Mouse (Mus musculus): ENCODE results near the gene Tcte3. TPM values are rescaled to one million over a fixed set of nuclear protein-coding genes. Genes with fewer than 3 reads are reported as not detected.
"Not testable (repeated sequence)": the region's sequence is repeated elsewhere in the genome, so short reads cannot be mapped to it uniquely, and the experiment has no call there.

Tcte3 gene
- polyA plus RNA-seq, 1 experiment from 2014 or later: 3.4 TPM

DNA sequence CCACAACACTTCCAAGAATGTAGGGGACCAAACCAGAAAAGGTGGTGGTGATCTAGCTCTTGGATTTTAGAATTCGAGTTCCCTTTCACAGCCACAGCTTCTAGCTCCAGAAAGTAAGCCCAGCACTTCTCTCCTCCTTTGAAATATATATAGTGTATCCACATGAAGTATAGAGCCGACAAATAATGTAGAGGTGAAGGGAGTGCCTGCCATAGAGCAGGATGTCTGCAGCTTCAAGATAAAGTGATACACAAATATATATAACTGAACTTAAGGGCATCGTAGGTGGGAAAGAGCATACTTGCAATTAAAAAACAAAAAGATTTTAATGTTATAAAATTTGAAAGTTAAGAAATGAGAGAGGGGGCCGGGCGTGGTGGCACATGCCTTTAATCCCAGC, 47.1 kb downstream of the Tcte3 start:
- not testable (repeated sequence) for H3K36me3 ChIP-seq (ENCODE audit: control insufficient read depth, insufficient read depth); H3K27me3 ChIP-seq (replicated peaks; ENCODE audit: control insufficient read depth, insufficient read depth, low read length); H3K4me3 ChIP-seq (ENCODE audit: low read depth, low read length); H3K27ac ChIP-seq (ENCODE audit: low read depth, low read length); H3K4me1 ChIP-seq (replicated peaks; ENCODE audit: control insufficient read depth, insufficient read depth, low read length); H3K4me2 ChIP-seq (replicated peaks; ENCODE audit: low read depth); ATAC-seq; H3K9me3 ChIP-seq (ENCODE audit: control insufficient read depth); H3K9ac ChIP-seq (ENCODE audit: low read depth, low read length)
- no CpG with 5 or more reads among the region's 5 CpGs for whole genome bisulfite sequencing

DNA sequence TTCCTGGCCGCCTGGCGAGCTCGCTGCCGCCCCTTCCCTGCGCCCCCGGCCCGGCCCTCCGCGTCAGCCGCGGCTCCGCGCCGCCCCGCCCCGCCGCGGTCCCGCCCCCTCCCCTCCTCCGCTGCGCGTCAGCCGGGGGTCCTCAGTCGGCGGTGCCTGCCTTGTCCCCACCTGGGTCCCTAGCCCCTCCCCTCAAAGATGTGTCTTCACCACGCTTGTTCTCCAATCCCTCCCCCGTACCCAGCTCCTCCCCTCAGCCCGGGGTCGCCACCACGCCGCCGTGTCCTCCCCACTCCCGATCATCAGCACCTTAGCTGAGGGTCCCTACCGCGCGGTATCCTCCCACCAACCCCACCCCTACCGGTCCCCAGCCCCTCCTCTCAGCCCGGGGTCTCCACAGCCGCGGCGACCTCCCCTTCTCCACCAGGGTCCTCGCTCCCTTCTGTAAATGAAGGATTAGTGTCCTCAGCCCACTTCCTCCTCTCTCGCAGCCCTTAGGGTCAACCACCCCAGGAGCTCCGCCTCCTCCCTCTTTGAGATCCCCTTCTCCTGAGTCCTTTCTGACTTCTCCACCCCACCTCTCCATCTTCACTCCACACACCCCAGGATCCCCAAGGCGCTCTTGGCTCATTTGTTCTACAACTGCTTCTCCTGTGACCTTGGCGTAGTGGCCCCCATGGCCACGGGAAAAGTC, 48.0 kb downstream of the Tcte3 start:
- H3K9me3 ChIP-seq (ENCODE audit: control insufficient read depth); H3K27ac ChIP-seq (ENCODE audit: low read depth, low read length); H3K9ac ChIP-seq (ENCODE audit: low read depth, low read length); H3K4me2 ChIP-seq (replicated peaks; ENCODE audit: low read depth); H3K36me3 ChIP-seq (ENCODE audit: control insufficient read depth, insufficient read depth); H3K27me3 ChIP-seq (replicated peaks; ENCODE audit: control insufficient read depth, insufficient read depth, low read length); H3K4me3 ChIP-seq (ENCODE audit: low read depth, low read length); H3K4me1 ChIP-seq (replicated peaks; ENCODE audit: control insufficient read depth, insufficient read depth, low read length): not testable (repeated sequence)
- WGBS: no CpG with 5 or more reads among the region's 47 CpGs
- ATAC-seq: peak; percentile 57

DNA sequence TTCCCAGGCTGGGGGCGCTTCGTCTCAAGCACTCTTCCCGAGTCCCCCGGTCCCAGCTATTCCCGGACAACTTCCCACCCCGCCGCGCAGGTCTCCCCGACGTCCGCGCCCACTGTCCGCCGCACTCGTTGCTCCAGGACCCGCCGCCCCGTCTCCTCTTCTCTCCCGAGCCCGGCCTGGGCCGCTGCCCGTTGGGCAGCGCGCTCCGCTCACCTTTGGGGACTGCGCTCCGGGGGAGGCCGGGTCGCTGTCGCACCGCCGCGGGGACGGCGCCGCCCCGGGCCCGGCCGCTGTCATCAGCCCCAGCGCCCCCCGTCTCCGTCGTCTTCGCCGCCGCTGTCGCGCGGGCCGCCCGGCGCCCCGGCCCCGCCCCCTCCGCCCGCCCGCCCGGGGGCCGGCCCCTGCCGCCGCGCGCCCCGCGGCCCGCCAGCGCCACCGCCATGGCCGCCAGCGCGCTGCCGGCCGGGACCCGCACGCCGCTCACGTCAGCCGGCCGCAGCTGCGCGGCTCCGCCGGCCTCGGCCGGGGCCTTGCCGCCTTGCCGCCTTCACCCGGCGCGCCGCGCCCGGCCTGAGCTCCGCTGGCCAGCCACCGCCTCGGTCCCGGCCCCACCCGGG, 48.7 kb downstream of the Tcte3 start:
- not testable (repeated sequence) for H3K9ac ChIP-seq (ENCODE audit: low read depth, low read length); H3K36me3 ChIP-seq (ENCODE audit: control insufficient read depth, insufficient read depth); H3K4me3 ChIP-seq (ENCODE audit: low read depth, low read length); H3K27ac ChIP-seq (ENCODE audit: low read depth, low read length); H3K4me2 ChIP-seq (replicated peaks; ENCODE audit: low read depth); H3K9me3 ChIP-seq (ENCODE audit: control insufficient read depth); H3K27me3 ChIP-seq (replicated peaks; ENCODE audit: control insufficient read depth, insufficient read depth, low read length); H3K4me1 ChIP-seq (replicated peaks; ENCODE audit: control insufficient read depth, insufficient read depth, low read length)
- ATAC-seq: peak; percentile 86
- WGBS: no CpG with 5 or more reads among the region's 98 CpGs

DNA sequence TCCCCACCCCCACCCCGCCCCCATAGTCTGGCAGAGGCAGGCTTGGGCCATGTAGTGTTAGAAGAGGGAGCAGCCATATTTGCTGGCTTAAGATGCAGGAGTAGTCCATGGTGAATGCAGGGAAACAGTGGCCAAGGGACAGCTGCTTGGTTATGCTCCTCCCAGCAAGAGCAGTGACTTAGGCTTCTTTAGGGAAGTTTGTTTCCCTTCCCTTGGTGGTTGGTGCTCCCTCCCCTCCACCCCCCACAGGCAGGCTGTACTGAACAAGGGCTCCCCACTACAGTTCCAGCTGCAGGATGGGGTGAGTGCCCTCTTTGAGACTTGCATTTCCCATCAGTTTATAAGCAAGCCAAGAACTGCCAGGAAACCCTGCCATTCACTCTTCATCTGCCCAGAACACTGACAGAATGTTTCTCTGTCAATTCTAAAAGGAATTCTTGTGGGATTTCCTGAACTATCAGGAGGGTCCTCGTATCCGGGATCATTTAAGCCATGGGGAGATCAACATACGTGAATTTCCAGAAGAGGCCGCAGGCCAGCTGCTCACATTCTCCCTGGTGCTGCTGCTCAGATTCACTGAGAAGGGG, 51.1 kb downstream of the Tcte3 start:
- not testable (repeated sequence) for H3K9me3 ChIP-seq (ENCODE audit: control insufficient read depth); H3K9ac ChIP-seq (ENCODE audit: low read depth, low read length); ATAC-seq; H3K27me3 ChIP-seq (replicated peaks; ENCODE audit: control insufficient read depth, insufficient read depth, low read length); H3K4me3 ChIP-seq (ENCODE audit: low read depth, low read length); H3K4me2 ChIP-seq (replicated peaks; ENCODE audit: low read depth); H3K36me3 ChIP-seq (ENCODE audit: control insufficient read depth, insufficient read depth); H3K4me1 ChIP-seq (replicated peaks; ENCODE audit: control insufficient read depth, insufficient read depth, low read length); H3K27ac ChIP-seq (ENCODE audit: low read depth, low read length)
- 87% methylated on average over 4 of the region's 5 CpGs for WGBS

DNA sequence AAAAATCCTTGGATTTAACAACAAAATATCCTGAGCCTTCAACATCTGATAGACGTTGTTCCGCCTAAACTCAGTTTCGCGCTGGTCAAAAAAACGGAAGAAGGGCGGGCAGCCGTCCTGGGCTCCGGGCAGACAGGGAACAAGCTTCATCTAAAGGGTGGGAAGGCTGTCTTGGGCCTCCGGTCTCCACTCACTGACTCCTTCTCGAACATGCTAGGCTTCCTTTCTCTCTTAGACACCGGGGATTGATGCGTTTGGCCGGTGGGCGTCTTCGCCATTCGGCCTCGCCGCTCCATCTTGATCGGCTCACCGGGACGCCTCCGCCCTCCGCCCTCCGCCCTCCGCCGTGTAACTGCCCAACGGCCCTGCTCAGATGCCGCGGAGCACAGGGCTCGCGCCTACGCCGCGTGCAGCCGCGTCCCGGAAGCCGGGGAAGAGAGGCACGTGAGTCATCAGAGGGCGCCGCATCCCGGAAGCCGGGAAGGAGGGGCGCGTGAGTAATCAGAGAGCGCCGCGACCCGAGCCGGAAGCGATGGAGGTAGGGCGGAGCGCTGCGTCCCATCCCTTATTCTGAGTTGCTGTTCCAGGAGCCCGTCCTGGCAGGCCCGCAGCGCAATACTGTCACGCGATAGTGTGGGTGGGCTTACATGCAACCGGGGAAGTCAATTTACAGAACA, 62.8 kb downstream of the Tcte3 start, which contains the start of the genes 9030025P20Rik and Gm3417:
TSS of gene 9030025P20Rik (plus strand) at position 107 of the 677 bp plus-strand sequence.
TSS of gene Gm3417 (minus strand) at position 429 of the 677 bp plus-strand sequence.
- H3K27ac ChIP-seq (ENCODE audit: low read depth, low read length); H3K9me3 ChIP-seq (ENCODE audit: control insufficient read depth); H3K27me3 ChIP-seq (replicated peaks; ENCODE audit: control insufficient read depth, insufficient read depth, low read length); H3K4me1 ChIP-seq (replicated peaks; ENCODE audit: control insufficient read depth, insufficient read depth, low read length); H3K36me3 ChIP-seq (ENCODE audit: control insufficient read depth, insufficient read depth); H3K4me2 ChIP-seq (replicated peaks; ENCODE audit: low read depth); H3K9ac ChIP-seq (ENCODE audit: low read depth, low read length); H3K4me3 ChIP-seq (ENCODE audit: low read depth, low read length): not testable (repeated sequence)
- no CpG with 5 or more reads among the region's 60 CpGs for WGBS
- ATAC-seq: peak; percentile 99

DNA sequence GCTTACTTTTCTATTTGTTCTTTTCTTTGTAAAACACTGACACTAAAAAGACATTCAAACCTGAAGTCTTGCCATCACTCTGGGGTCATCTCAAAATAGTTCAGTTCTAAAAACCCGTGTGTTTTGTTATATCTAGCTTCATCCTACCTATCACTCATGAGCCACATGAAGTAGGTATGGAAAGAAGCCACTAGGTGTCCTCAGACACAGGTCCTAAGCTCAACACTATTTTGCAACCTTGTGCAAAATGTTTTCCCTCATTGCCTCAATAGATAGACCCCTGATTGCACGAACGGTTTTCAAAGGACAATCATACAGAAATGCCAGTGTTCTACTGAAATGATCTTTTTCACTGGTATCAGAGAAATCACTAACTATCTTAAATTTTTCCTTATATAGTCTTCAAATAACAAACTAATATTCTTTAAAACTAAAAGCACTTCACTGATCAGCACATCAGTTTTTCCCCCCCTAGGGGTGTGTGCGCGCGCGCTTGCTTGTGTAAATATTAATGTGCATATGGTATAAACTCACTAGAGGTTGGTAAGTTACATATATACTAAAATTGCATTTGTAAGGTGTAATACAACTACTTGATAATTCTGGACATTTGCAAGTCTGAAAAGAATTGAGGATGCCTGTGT, 63.4 kb downstream of the Tcte3 start:
- not testable (repeated sequence) for H3K27ac ChIP-seq (ENCODE audit: low read depth, low read length); H3K27me3 ChIP-seq (replicated peaks; ENCODE audit: control insufficient read depth, insufficient read depth, low read length); H3K9ac ChIP-seq (ENCODE audit: low read depth, low read length); H3K4me3 ChIP-seq (ENCODE audit: low read depth, low read length); H3K4me1 ChIP-seq (replicated peaks; ENCODE audit: control insufficient read depth, insufficient read depth, low read length); H3K36me3 ChIP-seq (ENCODE audit: control insufficient read depth, insufficient read depth); H3K4me2 ChIP-seq (replicated peaks; ENCODE audit: low read depth); H3K9me3 ChIP-seq (ENCODE audit: control insufficient read depth)
- 2% methylated on average over 4 of the region's 7 CpGs for WGBS
- peak; percentile 4; the same call in 1 of the 2 replicates for ATAC-seq

Other genes with a start within 250 kb of the Tcte3 start
- gene Wdr27, start 98.3 kb downstream of the Tcte3 start, polyA plus RNA-seq (2015; fragmentation: Nextera tagmentation; extraction: Ambion mirVana): 6.0 and 6.2 TPM in 2 replicates
- 38.1 and 40.8 TPM in 2 replicates for gene 1600012H06Rik, start 98.3 kb downstream of the Tcte3 start, polyA plus RNA-seq (2015; fragmentation: Nextera tagmentation; extraction: Ambion mirVana)
- 27.9 and 29.3 TPM in 2 replicates for gene Phf10, start 80.2 kb downstream of the Tcte3 start, polyA plus RNA-seq (2015; fragmentation: Nextera tagmentation; extraction: Ambion mirVana)
- 6.8 and 7.3 TPM in 2 replicates for gene 9030025P20Rik, start 63.0 kb downstream of the Tcte3 start, polyA plus RNA-seq (2015; fragmentation: Nextera tagmentation; extraction: Ambion mirVana)
- 0.65 and 3.1 TPM in 2 replicates for gene Gm3417, start 62.7 kb downstream of the Tcte3 start, polyA plus RNA-seq (2015; fragmentation: Nextera tagmentation; extraction: Ambion mirVana)
- gene Gm3435, start 31.3 kb downstream of the Tcte3 start, polyA plus RNA-seq (2015; fragmentation: Nextera tagmentation; extraction: Ambion mirVana): 3.6 and 5.8 TPM in 2 replicates
- 27.4 and 30.9 TPM in 2 replicates for gene Ermard, start 280 bp downstream of the Tcte3 start, polyA plus RNA-seq (2015; fragmentation: Nextera tagmentation; extraction: Ambion mirVana)
- 2.7 and 4.4 TPM in 2 replicates for gene Gm3448, start within 50 bp of the Tcte3 start, polyA plus RNA-seq (2015; fragmentation: Nextera tagmentation; extraction: Ambion mirVana)